Mouse (Mus musculus): Measurements from ENCODE around the gene Mrpl16. TPM values are rescaled to one million over a fixed set of nuclear protein-coding genes. Genes with fewer than 3 reads are reported as not detected.

Mrpl16 gene
- polyA plus RNA-seq, 1 experiment from 2014 or later, result 45.2 TPM

DNA sequence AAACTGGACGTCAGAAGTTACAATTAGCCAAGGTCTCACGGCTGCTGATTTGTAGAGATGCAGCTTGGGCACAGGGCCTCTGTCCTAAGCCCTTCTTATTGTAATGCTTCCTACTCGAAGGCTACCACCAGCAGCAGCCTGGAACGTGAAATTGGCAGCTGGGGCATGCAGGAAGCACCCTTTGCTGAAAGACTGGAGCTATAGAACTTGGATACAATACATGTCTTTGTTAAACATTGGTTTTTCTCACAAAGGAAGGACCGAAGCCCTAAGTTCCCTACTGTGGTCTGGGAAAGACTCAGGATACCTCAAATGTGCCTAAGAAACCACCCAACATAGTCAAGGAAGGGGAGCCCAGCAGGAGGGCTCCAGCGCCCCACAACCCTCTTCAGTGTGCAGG, 37.6 kb downstream of the Mrpl16 start:
- no peak overlapping the region for H3K9ac ChIP-seq
- no peaks in the 10 kb centered on the region for H3K9me3 ChIP-seq
- H3K36me3 ChIP-seq, result no peaks in the 10 kb centered on the region; the same call in 1 of the 2 replicates
- no peak for ATAC-seq (ENCODE audit: low FRiP score, low read depth)
- no peak overlapping the region for H3K4me2 ChIP-seq
- H3K4me3 ChIP-seq, result no peak overlapping the region
- peaks cover 9% of the 10 kb centered on the region for H3K4me1 ChIP-seq (replicated peaks)
- H3K27ac ChIP-seq (replicated peaks), result no peak overlapping the region
- WGBS, result 30% methylated on average over 6 of the region's 6 CpGs
- no peaks in the 10 kb centered on the region for H3K27me3 ChIP-seq

DNA sequence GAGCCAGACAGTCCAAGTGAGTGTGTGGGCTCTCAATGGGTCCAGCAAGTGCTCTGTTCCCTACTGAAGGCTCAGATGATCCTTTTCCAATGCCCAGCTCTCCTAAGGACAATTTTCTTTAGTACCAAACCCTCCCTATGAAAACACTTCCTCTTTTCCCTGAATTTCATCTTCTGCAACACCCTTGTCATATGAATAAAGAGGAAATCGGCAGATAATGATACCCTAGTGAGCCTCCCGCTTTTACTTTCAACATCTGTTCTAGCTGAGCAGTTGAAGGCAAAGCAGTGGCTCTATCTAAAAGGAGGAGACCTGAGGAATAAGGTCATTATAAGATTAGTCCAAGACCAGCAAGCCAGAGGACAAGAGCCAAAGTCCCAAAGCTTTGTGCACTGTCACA, 38.3 kb downstream of the Mrpl16 start:
- peaks cover 9% of the 10 kb centered on the region for H3K4me1 ChIP-seq (replicated peaks)
- 87% methylated on average over 2 of the region's 2 CpGs for WGBS
- ATAC-seq (ENCODE audit: low FRiP score, low read depth), result no peak
- no peak overlapping the region for H3K27ac ChIP-seq (replicated peaks)
- no peak overlapping the region for H3K4me2 ChIP-seq
- H3K9me3 ChIP-seq, result no peaks in the 10 kb centered on the region
- H3K4me3 ChIP-seq, result no peak overlapping the region
- no peak overlapping the region for H3K9ac ChIP-seq
- H3K27me3 ChIP-seq, result no peaks in the 10 kb centered on the region
- no peaks in the 10 kb centered on the region for H3K36me3 ChIP-seq

DNA sequence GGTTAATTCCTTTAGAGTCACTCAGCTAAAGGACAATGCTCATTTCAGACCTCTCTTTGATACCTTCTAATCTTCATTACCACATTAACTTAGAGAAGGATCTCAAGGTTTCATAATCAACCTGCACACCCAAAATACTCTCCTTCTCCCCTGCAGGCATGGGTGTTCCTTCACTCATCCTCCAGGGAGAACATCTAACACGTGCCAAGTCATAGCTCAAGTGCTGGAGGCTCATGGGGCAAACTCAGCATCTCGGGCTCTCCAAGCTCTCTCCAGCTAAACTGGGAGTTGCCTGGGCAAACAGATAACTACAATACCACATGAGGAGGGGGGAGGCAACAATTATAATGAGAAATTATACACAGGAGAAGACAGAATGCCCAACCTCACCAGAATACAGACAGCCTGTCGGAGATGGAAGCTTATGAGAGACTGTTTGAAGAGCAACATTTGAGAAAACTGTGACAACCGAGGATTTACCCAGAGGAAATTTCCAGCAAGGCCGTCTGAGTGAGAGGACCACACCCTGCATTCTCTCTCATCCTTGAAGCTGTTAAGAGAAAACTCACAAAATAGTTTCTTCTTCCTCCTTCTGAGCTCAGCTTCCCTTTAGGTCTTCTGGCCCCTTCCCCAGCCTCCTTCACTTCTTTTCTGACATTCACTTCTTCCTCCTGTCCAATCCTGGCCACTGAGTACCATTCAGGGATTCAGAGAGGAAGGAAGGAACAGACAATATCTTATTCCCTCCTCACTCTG, 40.0 kb downstream of the Mrpl16 start:
- Histone ChIP-seq H3K9ac (no peak overlapping the region), H3K27ac (replicated peaks) (no peak overlapping the region), H3K4me1 (replicated peaks) (peaks cover 9% of the 10 kb centered on the region), H3K4me3 (no peak overlapping the region), H3K4me2 (no peak overlapping the region), H3K27me3 (no peaks in the 10 kb centered on the region), H3K9me3 (no peaks in the 10 kb centered on the region), H3K36me3 (no peaks in the 10 kb centered on the region)
- ATAC-seq (ENCODE audit: low FRiP score, low read depth), result no peak
- WGBS, result 84% methylated on average over 5 of the region's 5 CpGs

DNA sequence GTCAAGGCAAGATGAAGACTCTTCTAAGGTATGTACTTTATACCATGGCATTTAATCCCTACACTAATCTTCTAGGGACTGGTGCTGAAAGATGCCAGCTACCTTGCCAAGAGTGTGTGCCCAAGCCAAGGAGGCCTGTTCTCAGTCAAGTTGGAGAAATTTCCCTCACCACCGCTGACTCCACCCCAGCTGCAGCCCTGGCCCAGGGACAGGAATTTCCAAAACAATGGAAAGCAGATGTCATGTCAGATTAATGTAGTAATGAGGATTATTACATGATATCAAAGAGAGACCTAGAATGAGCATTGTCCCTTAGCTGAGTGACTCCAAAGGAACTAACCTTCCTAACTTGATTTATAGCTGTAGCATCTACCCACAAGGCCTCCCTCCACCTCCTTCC, 40.7 kb downstream of the Mrpl16 start:
- 77% methylated on average over 1 of the region's 1 CpGs for WGBS
- H3K27me3 ChIP-seq, result no peaks in the 10 kb centered on the region
- H3K9ac ChIP-seq, result no peak overlapping the region
- no peak overlapping the region for H3K27ac ChIP-seq (replicated peaks)
- ATAC-seq (ENCODE audit: low FRiP score, low read depth), result no peak
- no peak overlapping the region for H3K4me3 ChIP-seq
- H3K9me3 ChIP-seq, result no peaks in the 10 kb centered on the region
- H3K4me1 ChIP-seq (replicated peaks), result peaks cover 9% of the 10 kb centered on the region
- H3K36me3 ChIP-seq, result no peaks in the 10 kb centered on the region
- no peak overlapping the region for H3K4me2 ChIP-seq

DNA sequence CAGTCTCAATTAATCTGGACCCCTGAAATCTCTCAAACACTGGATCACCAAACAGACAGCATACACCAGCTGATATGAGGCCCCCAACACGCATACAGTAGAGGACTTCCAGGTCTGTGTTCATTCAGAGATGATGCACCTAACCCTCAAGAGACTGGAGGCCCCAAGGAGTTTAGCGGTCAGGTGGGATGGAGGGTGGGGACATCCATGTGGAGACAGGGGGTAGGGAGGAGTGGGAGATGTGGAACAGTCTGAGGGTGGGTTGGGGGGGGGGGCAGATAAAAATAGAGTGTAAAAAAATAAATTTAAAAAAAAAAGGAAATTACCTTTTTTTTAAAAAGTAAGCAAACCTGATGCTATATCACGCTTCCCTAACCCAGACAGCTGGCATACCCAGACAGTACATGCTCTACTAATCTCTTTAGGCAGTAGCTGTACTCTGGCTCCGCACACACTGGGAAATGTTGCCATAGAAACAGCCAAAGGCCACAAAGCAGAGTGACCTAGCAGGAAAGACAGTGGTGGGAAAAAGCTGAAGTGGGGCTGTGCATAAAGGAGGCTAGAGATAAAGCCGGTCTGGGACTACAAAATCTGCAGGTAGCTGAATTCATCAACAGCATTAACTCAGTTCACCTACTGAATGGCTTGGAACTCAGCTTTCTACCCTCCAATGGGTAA, 41.6 kb downstream of the Mrpl16 start:
- 33% methylated on average over 5 of the region's 5 CpGs for WGBS
- H3K4me1 ChIP-seq (replicated peaks), result peaks cover 9% of the 10 kb centered on the region
- no peaks in the 10 kb centered on the region for H3K36me3 ChIP-seq
- H3K27me3 ChIP-seq, result peaks cover 4% of the 10 kb centered on the region; the same call in 1 of the 2 replicates
- peak overlapping the region; percentile 3; the same call in 1 of the 2 replicates for H3K4me2 ChIP-seq
- peak overlapping the region; percentile 35; the same call in 1 of the 2 replicates for H3K27ac ChIP-seq (replicated peaks)
- peak; percentile 94 for ATAC-seq (ENCODE audit: low FRiP score, low read depth)
- H3K9me3 ChIP-seq, result no peaks in the 10 kb centered on the region
- H3K9ac ChIP-seq, result no peak overlapping the region
- H3K4me3 ChIP-seq, result no peak overlapping the region

DNA sequence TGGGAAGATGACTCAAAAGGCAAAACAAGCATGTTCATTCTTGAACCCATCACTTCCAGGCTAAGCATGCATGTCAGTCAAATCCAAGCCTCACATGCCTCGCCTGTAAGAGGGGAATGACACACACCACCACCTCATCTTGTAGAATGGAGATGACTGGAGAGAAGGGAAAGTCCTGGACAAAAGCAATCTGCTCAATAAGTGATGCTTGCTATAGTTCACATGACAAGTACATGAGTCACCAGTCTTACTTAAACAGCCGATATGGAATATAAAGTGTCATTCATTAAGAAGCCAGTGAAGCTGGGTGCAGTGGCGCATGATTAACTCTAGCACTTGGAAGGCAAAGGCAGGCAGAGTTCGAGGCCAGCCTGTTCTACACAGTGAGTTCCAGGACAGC, 42.9 kb downstream of the Mrpl16 start:
- Histone ChIP-seq H3K4me2 (no peak overlapping the region), H3K4me3 (no peak overlapping the region), H3K36me3 (no peaks in the 10 kb centered on the region), H3K9me3 (no peaks in the 10 kb centered on the region), H3K27ac (replicated peaks) (no peak overlapping the region), H3K4me1 (replicated peaks) (peaks cover 15% of the 10 kb centered on the region), H3K27me3 (peaks cover 6% of the 10 kb centered on the region; the same call in 1 of the 2 replicates), H3K9ac (no peak overlapping the region)
- 75% methylated on average over 4 of the region's 4 CpGs for WGBS
- ATAC-seq (ENCODE audit: low FRiP score, low read depth), result no peak

DNA sequence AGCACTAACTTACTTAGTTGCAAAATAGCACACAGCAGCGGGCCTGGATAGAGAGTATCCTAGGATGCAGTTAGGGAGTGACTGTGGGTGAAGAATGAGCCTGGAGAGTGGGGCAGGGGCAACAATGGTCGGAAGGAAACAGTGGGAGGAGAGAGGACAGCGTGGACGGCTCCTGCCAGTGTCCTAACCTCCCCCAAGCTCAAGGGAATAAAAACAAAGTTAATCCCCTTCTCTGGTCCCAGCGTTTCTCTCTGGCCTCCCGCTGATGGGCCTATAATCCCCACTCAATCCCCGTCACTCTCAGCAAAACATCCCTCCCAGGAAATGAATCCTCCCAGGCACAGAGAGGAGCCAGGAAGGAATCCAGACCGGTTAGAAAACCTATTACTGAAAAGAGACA, 43.5 kb downstream of the Mrpl16 start:
- H3K9me3 ChIP-seq, result no peaks in the 10 kb centered on the region
- WGBS, result 19% methylated on average over 8 of the region's 8 CpGs
- ATAC-seq (ENCODE audit: low FRiP score, low read depth), result no peak
- H3K36me3 ChIP-seq, result no peaks in the 10 kb centered on the region
- H3K4me1 ChIP-seq (replicated peaks), result peaks cover 15% of the 10 kb centered on the region
- H3K4me2 ChIP-seq, result no peak overlapping the region
- no peak overlapping the region for H3K9ac ChIP-seq
- H3K4me3 ChIP-seq, result no peak overlapping the region
- H3K27me3 ChIP-seq, result peaks cover 6% of the 10 kb centered on the region; the same call in 1 of the 2 replicates
- no peak overlapping the region for H3K27ac ChIP-seq (replicated peaks)

DNA sequence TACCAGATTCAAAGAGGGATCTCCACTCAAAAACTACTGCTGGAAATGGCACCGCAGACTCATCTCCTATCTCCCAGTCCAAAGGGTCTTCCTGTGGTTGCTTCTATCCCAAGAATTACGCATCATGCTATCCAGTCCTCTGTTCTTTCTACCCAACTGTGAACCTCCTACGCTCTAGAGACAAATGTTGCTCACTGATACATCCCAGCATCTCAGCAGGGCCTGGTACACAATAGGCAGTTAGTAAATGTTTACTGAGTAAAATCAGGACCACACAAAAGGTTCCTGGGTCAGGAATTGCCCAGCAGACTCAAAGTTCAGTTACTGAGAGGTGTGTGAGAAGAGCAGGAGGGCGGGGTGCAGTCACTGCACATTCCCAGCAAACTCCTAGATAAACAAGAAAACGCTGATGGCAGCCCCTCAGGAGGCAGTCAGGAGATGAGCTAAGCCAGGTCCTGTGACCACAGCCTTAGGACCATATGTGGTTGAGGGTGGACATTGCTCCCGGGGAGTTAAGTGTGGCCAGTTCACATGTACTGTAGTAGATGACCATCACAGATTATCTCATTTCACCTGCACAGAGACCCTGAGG, 44.6 kb downstream of the Mrpl16 start:
- H3K36me3 ChIP-seq, result no peaks in the 10 kb centered on the region
- H3K9ac ChIP-seq, result no peak overlapping the region
- H3K4me1 ChIP-seq (replicated peaks), result peaks cover 23% of the 10 kb centered on the region
- no peak overlapping the region for H3K4me2 ChIP-seq
- H3K27ac ChIP-seq (replicated peaks), result no peak overlapping the region
- peaks cover 10% of the 10 kb centered on the region; the same call in 1 of the 2 replicates for H3K27me3 ChIP-seq
- 78% methylated on average over 6 of the region's 6 CpGs for WGBS
- H3K4me3 ChIP-seq, result no peak overlapping the region
- no peaks in the 10 kb centered on the region for H3K9me3 ChIP-seq
- no peak for ATAC-seq (ENCODE audit: low FRiP score, low read depth)

DNA sequence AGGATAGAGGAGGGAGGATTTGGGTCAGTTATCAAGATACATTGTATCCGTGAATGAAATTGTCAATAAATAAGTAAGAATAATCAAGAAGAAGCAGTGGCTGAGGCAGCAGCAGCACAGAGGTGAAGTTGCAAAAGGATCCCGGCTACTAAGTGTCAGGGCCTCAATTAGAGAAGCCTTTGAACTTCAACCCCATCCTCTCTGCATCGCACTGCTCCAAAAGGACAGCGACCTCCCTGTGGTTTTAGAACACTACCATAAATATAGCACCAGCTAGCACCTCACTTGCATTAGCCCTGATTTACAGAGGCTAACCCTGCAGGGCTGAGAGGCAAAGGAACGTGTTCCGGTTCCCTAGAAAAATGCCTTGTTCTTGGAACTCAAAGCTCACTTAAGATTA, 46.5 kb downstream of the Mrpl16 start:
- WGBS, result 57% methylated on average over 6 of the region's 6 CpGs
- no peaks in the 10 kb centered on the region for H3K36me3 ChIP-seq
- no peak overlapping the region for H3K4me2 ChIP-seq
- no peak overlapping the region for H3K9ac ChIP-seq
- H3K4me1 ChIP-seq (replicated peaks), result peaks cover 24% of the 10 kb centered on the region
- no peak overlapping the region for H3K4me3 ChIP-seq
- no peak for ATAC-seq (ENCODE audit: low FRiP score, low read depth)
- no peak overlapping the region for H3K27ac ChIP-seq (replicated peaks)
- H3K9me3 ChIP-seq, result no peaks in the 10 kb centered on the region
- H3K27me3 ChIP-seq, result peaks cover 14% of the 10 kb centered on the region

DNA sequence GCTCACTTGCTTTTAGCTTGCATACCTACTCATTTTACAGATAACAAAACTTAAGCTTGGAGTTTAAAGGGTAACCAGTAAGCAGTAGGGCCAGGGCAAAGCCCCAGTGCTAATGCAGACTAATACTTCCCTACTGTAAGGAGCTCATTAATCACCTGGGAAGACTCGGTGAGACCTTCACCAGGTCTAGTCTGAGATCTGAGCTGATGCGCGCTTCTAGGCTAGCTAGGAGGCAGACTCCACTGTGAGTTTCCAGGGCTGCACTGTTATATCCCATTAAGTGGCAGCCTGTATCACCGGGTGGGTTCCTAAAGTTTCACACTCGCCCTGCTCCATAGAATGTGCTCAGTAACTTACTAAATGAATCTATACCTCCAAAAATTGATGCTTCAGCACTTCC, 47.4 kb downstream of the Mrpl16 start:
- Histone ChIP-seq H3K27me3 (peaks cover 14% of the 10 kb centered on the region), H3K27ac (replicated peaks) (no peak overlapping the region), H3K4me1 (replicated peaks) (peaks cover 19% of the 10 kb centered on the region), H3K9me3 (no peaks in the 10 kb centered on the region), H3K4me2 (peak overlapping the region; percentile 95), H3K36me3 (no peaks in the 10 kb centered on the region), H3K9ac (no peak overlapping the region), H3K4me3 (peak overlapping the region; percentile 85)
- ATAC-seq (ENCODE audit: low FRiP score, low read depth), result peak; percentile 43; the same call in 1 of the 2 replicates
- 11% methylated on average over 5 of the region's 5 CpGs for WGBS

DNA sequence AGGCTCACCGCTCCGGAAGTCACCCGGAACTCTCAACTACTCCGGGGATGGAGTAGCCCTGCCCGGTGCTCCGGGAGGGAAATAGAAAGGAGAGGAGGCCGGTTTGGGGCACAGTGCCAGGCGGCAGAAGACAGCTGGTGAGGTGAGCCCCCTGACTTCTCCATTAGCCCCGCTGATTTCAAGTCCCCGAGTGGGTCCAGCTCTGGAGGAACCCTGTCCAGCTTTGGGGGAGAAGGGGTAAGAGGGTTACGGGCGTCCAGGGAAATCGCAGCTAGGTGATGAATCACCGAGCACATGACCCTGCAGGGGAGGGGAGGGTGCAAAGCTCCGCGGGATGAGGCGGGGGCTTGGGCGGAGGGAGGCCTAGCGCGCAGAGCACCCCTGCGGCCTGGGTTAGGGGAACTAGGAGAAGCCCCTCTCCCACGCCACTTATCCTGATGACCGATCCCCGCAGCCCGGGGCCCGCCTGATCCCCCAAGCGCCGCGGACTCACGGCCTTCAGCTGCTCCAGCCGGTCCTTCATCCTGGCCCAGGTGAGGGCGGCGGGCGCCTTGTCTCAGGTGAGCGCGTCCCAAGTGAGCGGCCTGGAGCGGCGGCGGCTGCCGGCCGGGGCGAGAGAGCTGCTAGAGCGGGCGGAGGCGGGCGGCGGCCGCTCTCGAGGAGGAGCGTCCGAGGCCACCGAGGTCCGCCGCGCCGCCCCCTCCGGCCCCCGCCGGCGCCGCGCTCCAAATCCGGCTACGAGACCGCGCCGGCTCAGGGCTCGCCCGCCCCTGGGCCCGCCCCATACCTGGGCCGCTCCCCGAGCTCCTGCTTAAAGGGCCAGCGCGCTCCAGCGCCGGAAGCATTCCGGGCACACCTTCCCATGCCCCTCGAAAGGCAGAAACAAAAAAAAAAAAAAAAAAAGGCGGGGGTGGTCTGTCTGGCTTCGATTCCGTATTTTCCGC, 48.3 kb downstream of the Mrpl16 start:
- peak; percentile 89 for ATAC-seq (ENCODE audit: low FRiP score, low read depth)
- Histone ChIP-seq H3K4me1 (replicated peaks) (peaks cover 19% of the 10 kb centered on the region), H3K27ac (replicated peaks) (peak overlapping the region; percentile 63), H3K4me3 (peak overlapping the region; percentile 85), H3K9me3 (no peaks in the 10 kb centered on the region), H3K9ac (peak overlapping the region; percentile 85), H3K4me2 (peak overlapping the region; percentile 95), H3K27me3 (peaks cover 14% of the 10 kb centered on the region), H3K36me3 (no peaks in the 10 kb centered on the region)
- WGBS, result under 1% methylated on average over 82 of the region's 83 CpGs
